Mouse (Mus musculus): ENCODE results near the gene Wwc1. TPM values are rescaled to one million over a fixed set of nuclear protein-coding genes. Genes with fewer than 3 reads are reported as not detected.

Gene Wwc1
- total RNA-seq (2014; rRNA removed) = 11.9 and 15.4 TPM in 2 replicates
- polyA plus RNA-seq (2015; fragmentation: Nextera tagmentation; extraction: Ambion mirVana) = 8.0 and 9.2 TPM in 2 replicates

- peak; percentile 68 for DNase-seq (ENCODE audit: low spot score)
- ATAC-seq (ENCODE audit: low FRiP score) = peak; percentile 51; the same call in 1 of the 2 replicates
- Histone ChIP-seq H3K4me1 (ENCODE audit: insufficient read depth, low read length) (peaks cover 7% of the 10 kb centered on the region; the same call in 1 of the 2 replicates), H3K4me2 (ENCODE audit: low read depth, low read length, poor library complexity, severe bottlenecking) (peak within 1 kb of the TSS; percentile 89), H3K27ac (ENCODE audit: low read depth, low read length) (peak within 1 kb of the TSS; percentile 32; the same call in 1 of the 2 replicates), H3K4me3 (ENCODE audit: low read depth, low read length) (peak within 1 kb of the TSS; percentile 78), H3K36me3 (ENCODE audit: insufficient read depth, low read length) (no peaks in the 10 kb centered on the region), H3K9ac (replicated peaks; ENCODE audit: low read length, poor library complexity, severe bottlenecking) (peak within 1 kb of the TSS; percentile 67), H3K27me3 (ENCODE audit: insufficient read depth, low read length) (peaks cover 4% of the 10 kb centered on the region; the same call in 1 of the 2 replicates), H3K9me3 (ENCODE audit: low read length) (no peaks in the 10 kb centered on the region)
- peak; percentile 43 for TF ChIP-seq CTCF (IDR thresholded peaks at IDR 0.05)
- 0% methylated on average over 37 of the region's 47 CpGs for WGBS
Measured at GRCm38 (mm10) chr11:35980411-35980917, at the start of gene Wwc1. TSS of gene Wwc1 (minus strand) at chr11:35980527.

GRCm38 (mm10) chr11:36020009-36020408, 39.7 kb upstream of the Wwc1 start:
- 77% methylated on average over 3 of the region's 3 CpGs for WGBS

GRCm38 (mm10) chr11:36013179-36013578, 32.9 kb upstream of the Wwc1 start:
- H3K27me3 ChIP-seq (ENCODE audit: insufficient read depth, low read length) = no peaks in the 10 kb centered on the region
- no peak for TF ChIP-seq CTCF (IDR thresholded peaks at IDR 0.05)
- no peak for DNase-seq (ENCODE audit: low spot score)
- ATAC-seq (ENCODE audit: low FRiP score) = no peak
- 89% methylated on average over 4 of the region's 4 CpGs for WGBS
- H3K4me2 ChIP-seq (ENCODE audit: low read depth, low read length, poor library complexity, severe bottlenecking) = no peak overlapping the region
- no peak overlapping the region for H3K9ac ChIP-seq (replicated peaks; ENCODE audit: low read length, poor library complexity, severe bottlenecking)
- H3K36me3 ChIP-seq (ENCODE audit: insufficient read depth, low read length) = peaks cover 19% of the 10 kb centered on the region
- H3K9me3 ChIP-seq (ENCODE audit: low read length) = no peaks in the 10 kb centered on the region
- H3K4me3 ChIP-seq (ENCODE audit: low read depth, low read length) = no peak overlapping the region
- H3K27ac ChIP-seq (ENCODE audit: low read depth, low read length) = no peak overlapping the region
- H3K4me1 ChIP-seq (ENCODE audit: insufficient read depth, low read length) = no peaks in the 10 kb centered on the region

More at GRCm38 (mm10) chr11:36020009-36020408, 39.7 kb upstream of the Wwc1 start:
- Histone ChIP-seq H3K36me3 (ENCODE audit: insufficient read depth, low read length) (peaks cover 24% of the 10 kb centered on the region), H3K27me3 (ENCODE audit: insufficient read depth, low read length) (no peaks in the 10 kb centered on the region), H3K9ac (replicated peaks; ENCODE audit: low read length, poor library complexity, severe bottlenecking) (no peak overlapping the region), H3K4me2 (ENCODE audit: low read depth, low read length, poor library complexity, severe bottlenecking) (no peak overlapping the region), H3K4me1 (ENCODE audit: insufficient read depth, low read length) (no peaks in the 10 kb centered on the region), H3K27ac (ENCODE audit: low read depth, low read length) (no peak overlapping the region), H3K9me3 (ENCODE audit: low read length) (no peaks in the 10 kb centered on the region), H3K4me3 (ENCODE audit: low read depth, low read length) (no peak overlapping the region)
- DNase-seq (ENCODE audit: low spot score) = no peak
- no peak for TF ChIP-seq CTCF (IDR thresholded peaks at IDR 0.05)
- ATAC-seq (ENCODE audit: low FRiP score) = no peak

GRCm38 (mm10) chr11:36009281-36010208, 29.2 kb upstream of the Wwc1 start:
- H3K27me3 ChIP-seq (ENCODE audit: insufficient read depth, low read length) = no peaks in the 10 kb centered on the region
- no peak overlapping the region for H3K9ac ChIP-seq (replicated peaks; ENCODE audit: low read length, poor library complexity, severe bottlenecking)
- 50% methylated on average over 11 of the region's 11 CpGs for WGBS
- no peaks in the 10 kb centered on the region for H3K9me3 ChIP-seq (ENCODE audit: low read length)
- DNase-seq (ENCODE audit: low spot score) (peak; percentile 45), ATAC-seq (ENCODE audit: low FRiP score) (no peak)
- H3K27ac ChIP-seq (ENCODE audit: low read depth, low read length) = no peak overlapping the region
- peaks cover 22% of the 10 kb centered on the region for H3K36me3 ChIP-seq (ENCODE audit: insufficient read depth, low read length)
- no peaks in the 10 kb centered on the region for H3K4me1 ChIP-seq (ENCODE audit: insufficient read depth, low read length)
- no peak for TF ChIP-seq CTCF (IDR thresholded peaks at IDR 0.05)
- no peak overlapping the region for H3K4me2 ChIP-seq (ENCODE audit: low read depth, low read length, poor library complexity, severe bottlenecking)
- no peak overlapping the region for H3K4me3 ChIP-seq (ENCODE audit: low read depth, low read length)

- DNase-seq (ENCODE audit: low spot score) = no peak
- WGBS = 56% methylated on average over 4 of the region's 4 CpGs
- H3K9ac ChIP-seq (replicated peaks; ENCODE audit: low read length, poor library complexity, severe bottlenecking) = no peak overlapping the region
Measured at GRCm38 (mm10) chr11:36002900-36003299, 22.6 kb upstream of the Wwc1 start.

More at GRCm38 (mm10) chr11:36002900-36003299, 22.6 kb upstream of the Wwc1 start:
- H3K4me2 ChIP-seq (ENCODE audit: low read depth, low read length, poor library complexity, severe bottlenecking) = no peak overlapping the region
- no peak overlapping the region for H3K4me3 ChIP-seq (ENCODE audit: low read depth, low read length)
- TF ChIP-seq CTCF (IDR thresholded peaks at IDR 0.05) = peak; percentile 55
- peaks cover 4% of the 10 kb centered on the region; the same call in 1 of the 2 replicates for H3K36me3 ChIP-seq (ENCODE audit: insufficient read depth, low read length)
- H3K4me1 ChIP-seq (ENCODE audit: insufficient read depth, low read length) = peaks cover 10% of the 10 kb centered on the region; the same call in 1 of the 2 replicates
- H3K27me3 ChIP-seq (ENCODE audit: insufficient read depth, low read length) = no peaks in the 10 kb centered on the region
- no peak for ATAC-seq (ENCODE audit: low FRiP score)
- H3K27ac ChIP-seq (ENCODE audit: low read depth, low read length) = no peak overlapping the region
- no peaks in the 10 kb centered on the region for H3K9me3 ChIP-seq (ENCODE audit: low read length)
